Mouse (Mus musculus) forebrain, embryonic 13.5 days (tissue): ENCODE data around the gene Ddx46. TPM values are rescaled to one million over a fixed set of nuclear protein-coding genes. Genes with fewer than 3 reads are reported as not detected.
A peak's percentile ranks its signal among the peaks of the same experiment; 100 is the strongest.

Experiments used
- ATAC-seq: fragments of 200-750 bp; cut with Nextera tagmentation; 2 replicates; pipeline ENCODE4 v1.8.0; 2017
- H3K27ac ChIP-seq: fragments of 300-500 bp; sonication (generic); 2 replicates; pipeline ENCODE4 v1.5.1; 2015; ENCODE audit warnings: inconsistent platforms, mild to moderate bottlenecking, moderate library complexity
- H3K27me3 ChIP-seq: fragments of 300-500 bp; sonication (generic); 2 replicates; pipeline ENCODE4 v1.6.1; 2015; ENCODE audit warnings: mild to moderate bottlenecking, inconsistent platforms
- H3K36me3 ChIP-seq: fragments of 300-500 bp; sonication (generic); 2 replicates; pipeline ENCODE4 v1.6.1; 2015; ENCODE audit warnings: mild to moderate bottlenecking, inconsistent platforms; ENCODE audit not compliant: poor library complexity, severe bottlenecking
- H3K4me1 ChIP-seq: fragments of 300-500 bp; sonication (generic); 2 replicates; pipeline ENCODE4 v1.6.1; 2015; ENCODE audit warnings: inconsistent platforms
- H3K4me2 ChIP-seq: fragments of 300-500 bp; sonication (generic); 2 replicates; pipeline ENCODE4 v1.6.1; 2015; ENCODE audit warnings: inconsistent platforms, mild to moderate bottlenecking, moderate library complexity
- H3K4me3 ChIP-seq: fragments of 300-500 bp; sonication (generic); 2 replicates; pipeline ENCODE4 v1.5.1; 2015; ENCODE audit warnings: mild to moderate bottlenecking, inconsistent platforms
- H3K9ac ChIP-seq: fragments of 300-500 bp; sonication (generic); 2 replicates; pipeline ENCODE4 v1.6.1; 2015; ENCODE audit warnings: mild to moderate bottlenecking, inconsistent platforms
- H3K9me3 ChIP-seq: fragments of 300-500 bp; sonication (generic); replicated peaks from 2 replicates; pipeline ENCODE4 v1.6.1; 2016; ENCODE audit warnings: inconsistent platforms
- WGBS: fragments of 180-500 bp; shearing (Covaris S2); methylation state at CpG from one replicate; pipeline ENCODE4 v1.1.7; 2015; 5-methylcytosine and 5-hydroxymethylcytosine counted together
- polyA plus RNA-seq: library from polyadenylated mRNA; unstranded; fragments of >200 nt; fragmentation: Nextera tagmentation; extraction: Ambion mirVana; gene quantifications from 2 replicates; pipeline ENCODE4 v1.2.1, GENCODE M21; 2015

The Ddx46 gene
- polyA plus RNA-seq: 36.6 and 38.6 TPM in 2 replicates

GRCm38 (mm10) chr13:55634639-55635127 lies at the start of gene Ddx46:
Gene Ddx46 (plus strand): TSS chr13:55635027.
- Histone ChIP-seq H3K9me3 (no peaks in the 10 kb centered on the region), H3K36me3 (peaks cover 59% of the 10 kb centered on the region), H3K4me2 (peak within 1 kb of the TSS; percentile 79), H3K27ac (peak within 1 kb of the TSS; percentile 32; the same call in 1 of the 2 replicates), H3K27me3 (no peaks in the 10 kb centered on the region), H3K4me3 (peak within 1 kb of the TSS; percentile 99), H3K9ac (peak within 1 kb of the TSS; percentile 93), H3K4me1 (peaks cover 15% of the 10 kb centered on the region)
- WGBS: 8% methylated on average over 24 of the region's 30 CpGs
- peak; percentile 89 for ATAC-seq

- WGBS: 73% methylated on average over 4 of the region's 4 CpGs
- H3K4me3 ChIP-seq: no peak overlapping the region
- ATAC-seq: no peak
These were observed 42.8 kb upstream of the Ddx46 start for GRCm38 (mm10) chr13:55591961-55592490.

GRCm38 (mm10) chr13:55592512-55593253 lies 42.1 kb upstream of the Ddx46 start:
- Histone ChIP-seq H3K9ac (peak overlapping the region; percentile 77), H3K9me3 (no peaks in the 10 kb centered on the region), H3K27me3 (peaks cover 17% of the 10 kb centered on the region), H3K4me2 (peak overlapping the region; percentile 82), H3K4me1 (peaks cover 17% of the 10 kb centered on the region), H3K36me3 (peaks cover 34% of the 10 kb centered on the region), H3K4me3 (peak overlapping the region; percentile 87), H3K27ac (peak overlapping the region; percentile 72)
- ATAC-seq: peak; percentile 99
- WGBS: 5% methylated on average over 29 of the region's 29 CpGs

More at GRCm38 (mm10) chr13:55591961-55592490, 42.8 kb upstream of the Ddx46 start:
- H3K9me3 ChIP-seq: no peaks in the 10 kb centered on the region
- no peak overlapping the region for H3K9ac ChIP-seq
- H3K4me1 ChIP-seq: peaks cover 17% of the 10 kb centered on the region
- H3K36me3 ChIP-seq: peaks cover 28% of the 10 kb centered on the region
- H3K27ac ChIP-seq: no peak overlapping the region
- peaks cover 17% of the 10 kb centered on the region for H3K27me3 ChIP-seq
- H3K4me2 ChIP-seq: no peak overlapping the region

- Histone ChIP-seq H3K4me3 (peak overlapping the region; percentile 87), H3K27me3 (peaks cover 17% of the 10 kb centered on the region), H3K4me2 (peak overlapping the region; percentile 82), H3K27ac (peak overlapping the region; percentile 72), H3K4me1 (peaks cover 17% of the 10 kb centered on the region), H3K9me3 (no peaks in the 10 kb centered on the region), H3K9ac (peak overlapping the region; percentile 77), H3K36me3 (peaks cover 40% of the 10 kb centered on the region)
- WGBS: under 1% methylated on average over 31 of the region's 31 CpGs
- ATAC-seq: peak; percentile 61
These were observed 41.5 kb upstream of the Ddx46 start for GRCm38 (mm10) chr13:55593254-55593747.

GRCm38 (mm10) chr13:55595375-55595774 lies 39.5 kb upstream of the Ddx46 start:
- H3K36me3 ChIP-seq: peaks cover 43% of the 10 kb centered on the region
- ATAC-seq: no peak
- H3K4me3 ChIP-seq: no peak overlapping the region
- 0 out of 2 replicates have a peak overlapping the region, but pooled peaks have one; percentile 8 for H3K9ac ChIP-seq
- no peaks in the 10 kb centered on the region for H3K9me3 ChIP-seq
- no peak overlapping the region for H3K4me2 ChIP-seq
- WGBS: 89% methylated on average over 12 of the region's 12 CpGs
- no peak overlapping the region for H3K27ac ChIP-seq
- peaks cover 10% of the 10 kb centered on the region; the same call in 1 of the 2 replicates for H3K27me3 ChIP-seq
- H3K4me1 ChIP-seq: peaks cover 22% of the 10 kb centered on the region

- 96% methylated on average over 12 of the region's 12 CpGs for WGBS
- ATAC-seq: no peak
- Histone ChIP-seq H3K4me2 (no peak overlapping the region), H3K27me3 (peaks cover 1% of the 10 kb centered on the region; the same call in 1 of the 2 replicates), H3K4me3 (no peak overlapping the region), H3K9ac (no peak overlapping the region), H3K27ac (no peak overlapping the region), H3K4me1 (peaks cover 31% of the 10 kb centered on the region), H3K36me3 (peaks cover 43% of the 10 kb centered on the region), H3K9me3 (no peaks in the 10 kb centered on the region)
These were observed 38.0 kb upstream of the Ddx46 start for GRCm38 (mm10) chr13:55596802-55597201.

- peak within 1 kb of the TSS; percentile 90 for H3K9ac ChIP-seq
- H3K4me1 ChIP-seq: peaks cover 18% of the 10 kb centered on the region
- WGBS: 10% methylated on average over 48 of the region's 51 CpGs
- H3K36me3 ChIP-seq: peaks cover 49% of the 10 kb centered on the region
- H3K4me3 ChIP-seq: peak within 1 kb of the TSS; percentile 77
- H3K9me3 ChIP-seq: no peaks in the 10 kb centered on the region
- peak within 1 kb of the TSS; percentile 52; the same call in 1 of the 2 replicates for H3K27ac ChIP-seq
- ATAC-seq: peak; percentile 89
- H3K4me2 ChIP-seq: peak within 1 kb of the TSS; percentile 66
- no peaks in the 10 kb centered on the region for H3K27me3 ChIP-seq
These were observed 35.0 kb upstream of the Ddx46 start, which contains the start of gene B4galt7 for GRCm38 (mm10) chr13:55599566-55600540. Gene B4galt7 (plus strand): TSS chr13:55599896.

- peak overlapping the region; percentile 77 for H3K4me3 ChIP-seq
- peak overlapping the region; percentile 66 for H3K4me2 ChIP-seq
- H3K4me1 ChIP-seq: peaks cover 14% of the 10 kb centered on the region
- WGBS: 23% methylated on average over 9 of the region's 9 CpGs
- peak overlapping the region; percentile 90 for H3K9ac ChIP-seq
- H3K36me3 ChIP-seq: peaks cover 46% of the 10 kb centered on the region
- H3K9me3 ChIP-seq: no peaks in the 10 kb centered on the region
- no peak overlapping the region; the same call in 1 of the 2 replicates for H3K27ac ChIP-seq
- H3K27me3 ChIP-seq: no peaks in the 10 kb centered on the region
- ATAC-seq: no peak; the same call in 1 of the 2 replicates
These were observed 34.2 kb upstream of the Ddx46 start for GRCm38 (mm10) chr13:55600657-55601056.

GRCm38 (mm10) chr13:55601611-55602010 lies 33.2 kb upstream of the Ddx46 start:
- Histone ChIP-seq H3K9ac (no peak overlapping the region), H3K27me3 (no peaks in the 10 kb centered on the region), H3K4me1 (peaks cover 14% of the 10 kb centered on the region), H3K4me3 (no peak overlapping the region), H3K4me2 (0 out of 2 replicates have a peak overlapping the region, but pooled peaks have one; percentile 3), H3K36me3 (peaks cover 44% of the 10 kb centered on the region), H3K9me3 (no peaks in the 10 kb centered on the region), H3K27ac (no peak overlapping the region)
- WGBS: 7% methylated on average over 3 of the region's 3 CpGs
- ATAC-seq: no peak

GRCm38 (mm10) chr13:55604606-55605005 lies 30.2 kb upstream of the Ddx46 start:
- peaks cover 55% of the 10 kb centered on the region for H3K36me3 ChIP-seq
- H3K27me3 ChIP-seq: no peaks in the 10 kb centered on the region
- no peaks in the 10 kb centered on the region for H3K9me3 ChIP-seq
- no peak overlapping the region for H3K9ac ChIP-seq
- H3K4me3 ChIP-seq: no peak overlapping the region
- peaks cover 10% of the 10 kb centered on the region for H3K4me1 ChIP-seq
- no peak overlapping the region for H3K27ac ChIP-seq
- 92% methylated on average over 3 of the region's 3 CpGs for WGBS
- no peak overlapping the region for H3K4me2 ChIP-seq
- ATAC-seq: no peak

GRCm38 (mm10) chr13:55606899-55607623 lies 27.8 kb upstream of the Ddx46 start:
- ATAC-seq: no peak
- H3K4me2 ChIP-seq: no peak overlapping the region
- H3K36me3 ChIP-seq: peaks cover 73% of the 10 kb centered on the region
- H3K9me3 ChIP-seq: no peaks in the 10 kb centered on the region
- no peaks in the 10 kb centered on the region for H3K4me1 ChIP-seq
- WGBS: 83% methylated on average over 10 of the region's 10 CpGs
- no peak overlapping the region for H3K4me3 ChIP-seq
- H3K27me3 ChIP-seq: no peaks in the 10 kb centered on the region
- no peak overlapping the region for H3K27ac ChIP-seq
- no peak overlapping the region for H3K9ac ChIP-seq
